Mouse (Mus musculus) megakaryocyte, embryonic 14.5 days (primary cell): Measurements from ENCODE around the gene Wdr17.

Source experiments
- FLI1 ChIP-seq: IDR thresholded peaks from 2 replicates; pipeline ENCODE4 v1.6.1; 2012; ENCODE audit warnings: low read length, inconsistent platforms, mixed read lengths
- GATA1 ChIP-seq: IDR thresholded peaks from 3 replicates; pipeline ENCODE4 v1.6.1; 2012; ENCODE audit warnings: mixed read lengths, low read length, inconsistent platforms, borderline replicate concordance

DNA sequence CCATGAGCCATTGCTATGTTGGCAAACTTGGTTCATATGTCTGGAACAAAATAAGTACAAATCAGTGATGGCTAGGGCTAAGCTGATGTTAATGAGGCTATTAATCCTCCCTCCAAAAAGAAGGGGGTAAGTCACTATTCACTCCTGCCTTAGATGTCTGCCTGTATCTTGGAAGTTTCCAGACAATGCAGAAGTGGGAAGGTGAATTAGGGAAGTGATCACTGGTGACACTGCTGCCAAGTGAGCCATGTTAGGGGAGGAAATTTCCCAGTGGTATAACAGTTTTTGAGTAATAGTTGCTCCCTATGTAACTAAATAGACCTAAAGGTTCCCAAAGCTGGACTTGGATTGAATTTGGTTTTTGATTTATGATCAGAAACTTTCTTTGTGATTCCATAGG lies 215.2 kb downstream of the Wdr17 start:
- TF ChIP-seq GATA1: no peak
- no peak for TF ChIP-seq FLI1
